Mouse (Mus musculus) hindbrain, embryonic 14.5 days (tissue): ENCODE measurements around the gene Rps5. TPM values are rescaled to one million over a fixed set of nuclear protein-coding genes. Genes with fewer than 3 reads are reported as not detected.
"Not testable (repeated sequence)": the region's sequence is repeated elsewhere in the genome, so short reads cannot be mapped to it uniquely, and the experiment has no call there.

Experiments
- ATAC-seq: fragments of 200-750 bp; cut with Nextera tagmentation; 2 replicates; pipeline ENCODE4 v1.8.0; 2017; ENCODE audit warnings: moderate number of reproducible peaks, mild to moderate bottlenecking, moderate TSS enrichment, moderate library complexity; ENCODE audit not compliant: low FRiP score
- DNase-seq: peaks from one replicate; pipeline ENCODE4 v3.0.0-alpha.2; 2015; ENCODE audit warnings: low spot score
- H3K27ac ChIP-seq: fragments of 300-500 bp; sonication (generic); 2 replicates; pipeline ENCODE4 v1.5.1; 2014; ENCODE audit warnings: mild to moderate bottlenecking, moderate library complexity
- H3K27me3 ChIP-seq: fragments of 300-500 bp; sonication (generic); 2 replicates; pipeline ENCODE4 v1.6.1; 2014; ENCODE audit warnings: mild to moderate bottlenecking, low read length, mixed read lengths; ENCODE audit not compliant: control insufficient read depth, insufficient read depth
- H3K36me3 ChIP-seq: fragments of 300-500 bp; sonication (generic); replicated peaks from 2 replicates; pipeline ENCODE4 v1.6.1; 2014; ENCODE audit not compliant: control insufficient read depth, insufficient read depth
- H3K4me1 ChIP-seq: fragments of 300-500 bp; sonication (generic); replicated peaks from 2 replicates; pipeline ENCODE4 v1.6.1; 2014; ENCODE audit warnings: antibody characterized with exemption, low read length, mixed read lengths; ENCODE audit not compliant: control insufficient read depth, insufficient read depth
- H3K4me2 ChIP-seq: fragments of 300-500 bp; sonication (generic); replicated peaks from 2 replicates; pipeline ENCODE4 v1.6.1; 2014; ENCODE audit warnings: mild to moderate bottlenecking, moderate library complexity
- H3K4me3 ChIP-seq: fragments of 300-500 bp; sonication (generic); replicated peaks from 2 replicates; pipeline ENCODE4 v1.5.1; 2014; ENCODE audit warnings: mild to moderate bottlenecking, low read length
- H3K9ac ChIP-seq: fragments of 300-500 bp; sonication (generic); 2 replicates; pipeline ENCODE4 v1.6.1; 2014
- H3K9me3 ChIP-seq: fragments of 300-500 bp; sonication (generic); 2 replicates; pipeline ENCODE4 v1.6.1; 2016; ENCODE audit warnings: low read length; ENCODE audit not compliant: control insufficient read depth
- WGBS: fragments of 180-500 bp; shearing (Covaris S2); extraction: QIAGEN DNeasy Blood & Tissue Kit; methylation state at CpG from one replicate; pipeline ENCODE4 v1.1.7; 2014; 5-methylcytosine and 5-hydroxymethylcytosine counted together
- polyA plus RNA-seq: library from polyadenylated mRNA; unstranded; fragments of >200 nt; fragmentation: Nextera tagmentation; extraction: Ambion mirVana; gene quantifications from 2 replicates; pipeline ENCODE4 v1.2.1, GENCODE M21; 2014

The Rps5 gene
- polyA plus RNA-seq, 1 experiment from 2014 or later = 781 TPM

DNA sequence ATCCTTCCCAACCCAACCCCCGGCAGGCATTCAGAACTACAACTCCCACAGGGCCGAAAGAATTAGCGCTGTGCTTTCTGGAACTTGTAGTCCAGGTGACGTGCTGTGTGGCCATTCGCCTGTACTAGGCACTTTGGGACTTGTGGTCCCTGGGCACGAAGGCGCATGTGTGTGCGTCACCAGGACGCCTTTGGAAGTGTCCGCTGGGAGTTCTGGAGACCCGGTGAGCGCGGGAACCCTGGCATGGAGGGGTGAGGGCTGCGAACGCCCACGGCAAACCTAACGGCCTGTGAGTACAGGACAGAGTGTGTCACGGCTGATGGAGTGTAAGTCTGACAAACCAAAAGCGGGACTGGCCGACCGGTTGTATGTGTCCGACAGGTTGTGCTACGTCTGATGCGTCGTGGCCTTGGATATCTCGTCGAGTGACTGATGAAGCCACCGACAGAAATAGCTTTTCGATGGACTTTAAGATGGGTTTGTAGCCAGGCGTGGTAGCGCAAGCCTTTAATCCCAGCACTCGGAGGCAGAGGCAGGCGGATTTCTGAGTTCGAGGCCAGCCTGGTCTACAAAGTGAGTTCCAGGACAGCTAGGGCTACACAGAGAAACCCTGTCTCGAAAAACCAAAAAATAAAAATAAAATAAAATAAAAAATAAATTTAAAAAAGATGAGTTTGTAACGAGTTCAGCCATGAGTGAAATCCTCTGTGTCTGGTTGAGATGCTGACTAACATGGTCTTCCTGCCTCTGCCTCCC, 24.3 kb upstream of the Rps5 start, which contains the start of gene Zscan22:
Gene Zscan22 (plus strand): TSS at position 161 of the 756 bp plus-strand sequence.
- Histone ChIP-seq H3K9me3 (no peaks in the 10 kb centered on the region), H3K4me2 (peak within 1 kb of the TSS; percentile 49), H3K9ac (peak within 1 kb of the TSS; percentile 68), H3K27ac (no peak within 1 kb of the TSS), H3K4me3 (peak within 1 kb of the TSS; percentile 61), H3K36me3 (no peaks in the 10 kb centered on the region; the same call in 1 of the 2 replicates), H3K4me1 (peaks cover 9% of the 10 kb centered on the region), H3K27me3 (no peaks in the 10 kb centered on the region)
- DNase-seq (peak; percentile 96), ATAC-seq (peak; percentile 99)
- 8% methylated on average over 36 of the region's 36 CpGs for WGBS

DNA sequence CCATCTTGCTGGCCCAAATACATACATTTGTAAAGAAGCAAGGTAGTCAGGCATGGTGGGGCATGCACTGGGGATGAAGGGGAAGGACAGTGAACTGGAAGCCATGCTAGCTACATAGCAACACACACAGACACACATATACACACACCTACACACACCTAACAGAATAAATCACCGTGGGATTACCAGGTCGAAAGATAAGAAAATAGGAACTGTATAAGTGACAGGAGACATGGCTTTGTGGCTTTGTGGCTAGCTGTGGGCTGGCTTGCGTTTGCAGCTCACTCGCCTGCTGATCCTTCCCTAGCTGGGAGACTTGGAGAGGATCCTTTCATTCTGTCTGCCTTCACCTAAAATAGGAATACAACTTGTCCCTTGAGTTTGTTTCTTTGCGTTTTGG, 20.6 kb upstream of the Rps5 start:
- Histone ChIP-seq H3K9me3 (no peaks in the 10 kb centered on the region), H3K4me3 (no peak overlapping the region), H3K4me2 (no peak overlapping the region), H3K27me3 (no peaks in the 10 kb centered on the region), H3K4me1 (peaks cover 9% of the 10 kb centered on the region), H3K27ac (no peak overlapping the region), H3K9ac (no peak overlapping the region), H3K36me3 (peaks cover 29% of the 10 kb centered on the region)
- ATAC-seq (no peak), DNase-seq (no peak)
- 93% methylated on average over 5 of the region's 5 CpGs for WGBS

DNA sequence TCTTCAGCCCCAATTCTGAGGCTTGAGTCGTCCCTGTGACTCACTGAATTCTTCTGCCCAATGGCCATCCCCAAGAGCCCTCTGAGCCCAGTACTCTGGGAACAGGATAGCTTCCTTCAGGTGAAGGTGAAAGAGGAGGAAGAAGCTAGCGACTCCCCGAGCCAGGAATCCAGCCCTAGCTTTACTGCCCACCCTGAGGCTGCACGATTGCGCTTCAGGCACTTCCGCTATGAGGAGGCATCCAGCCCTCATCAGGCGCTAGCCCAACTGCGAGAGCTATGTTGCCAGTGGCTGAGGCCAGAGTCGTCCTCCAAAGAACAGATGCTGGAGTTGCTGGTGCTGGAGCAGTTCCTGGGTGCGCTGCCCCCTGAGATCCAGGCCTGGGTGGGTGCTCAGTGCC, 18.5 kb upstream of the Rps5 start:
- WGBS = 55% methylated on average over 10 of the region's 10 CpGs
- ATAC-seq (no peak), DNase-seq (no peak)
- Histone ChIP-seq H3K36me3 (peaks cover 50% of the 10 kb centered on the region), H3K4me2 (no peak overlapping the region), H3K9me3 (no peaks in the 10 kb centered on the region), H3K4me3 (no peak overlapping the region), H3K4me1 (peaks cover 4% of the 10 kb centered on the region), H3K27me3 (no peaks in the 10 kb centered on the region), H3K9ac (no peak overlapping the region), H3K27ac (no peak overlapping the region)

DNA sequence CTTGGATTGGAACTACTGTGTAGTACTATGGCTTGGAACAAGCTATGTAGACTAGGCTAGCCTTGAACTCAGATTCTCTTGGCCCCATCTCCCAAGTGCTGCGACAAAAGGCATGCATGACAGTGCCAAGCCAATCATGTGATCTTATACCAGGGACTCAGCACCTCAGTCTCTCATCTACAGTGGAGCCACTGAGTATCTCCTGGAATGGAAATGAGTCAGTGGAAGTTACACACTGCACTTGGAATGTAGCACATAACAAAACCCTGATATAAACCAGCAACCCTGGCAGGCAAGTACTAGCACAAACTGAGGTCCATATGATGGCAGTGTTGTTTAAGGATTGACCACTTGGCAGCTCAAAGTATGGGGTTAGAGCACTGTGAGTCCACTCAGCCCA, 16.9 kb upstream of the Rps5 start:
- Histone ChIP-seq H3K4me3 (no peak overlapping the region), H3K4me1 (no peaks in the 10 kb centered on the region; the same call in 1 of the 2 replicates), H3K4me2 (no peak overlapping the region), H3K27me3 (no peaks in the 10 kb centered on the region), H3K36me3 (peaks cover 56% of the 10 kb centered on the region), H3K9me3 (no peaks in the 10 kb centered on the region), H3K9ac (no peak overlapping the region), H3K27ac (no peak overlapping the region)
- ATAC-seq (no peak), DNase-seq (no peak)
- WGBS = 100% methylated on average over 1 of the region's 1 CpGs

DNA sequence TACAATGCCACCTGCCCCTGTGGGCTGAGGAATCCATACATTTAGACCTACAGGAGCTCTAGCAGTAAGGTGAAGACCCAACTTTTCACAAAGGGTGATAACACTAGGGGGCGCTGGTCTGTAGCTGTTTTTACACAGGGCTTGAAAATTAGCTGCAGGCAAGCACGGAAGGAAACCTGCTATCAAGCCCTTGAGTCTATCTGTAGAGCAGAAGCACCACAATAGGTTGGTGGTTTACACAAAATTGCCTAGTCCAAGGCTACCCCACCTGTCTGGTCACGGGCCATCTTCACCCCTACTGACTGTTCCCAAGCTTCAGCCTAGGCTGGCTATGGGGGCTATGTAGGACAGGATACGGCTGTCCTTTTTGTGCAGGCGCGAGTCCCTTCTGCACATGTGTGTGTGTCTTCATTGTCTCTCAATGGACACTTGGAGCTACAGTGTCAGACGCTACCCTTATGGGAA, 12.6 kb upstream of the Rps5 start:
- no peaks in the 10 kb centered on the region; the same call in 1 of the 2 replicates for H3K4me1 ChIP-seq
- peak overlapping the region; percentile 42 for H3K4me3 ChIP-seq
- no peaks in the 10 kb centered on the region for H3K9me3 ChIP-seq
- peak overlapping the region; percentile 63 for H3K9ac ChIP-seq
- H3K27ac ChIP-seq = peak overlapping the region; percentile 92
- H3K4me2 ChIP-seq = peak overlapping the region; percentile 57
- peak; percentile 40; the same call in 1 of the 2 replicates for ATAC-seq
- WGBS = 41% methylated on average over 7 of the region's 7 CpGs
- H3K36me3 ChIP-seq = peaks cover 42% of the 10 kb centered on the region
- H3K27me3 ChIP-seq = no peaks in the 10 kb centered on the region
- peak; percentile 67 for DNase-seq

DNA sequence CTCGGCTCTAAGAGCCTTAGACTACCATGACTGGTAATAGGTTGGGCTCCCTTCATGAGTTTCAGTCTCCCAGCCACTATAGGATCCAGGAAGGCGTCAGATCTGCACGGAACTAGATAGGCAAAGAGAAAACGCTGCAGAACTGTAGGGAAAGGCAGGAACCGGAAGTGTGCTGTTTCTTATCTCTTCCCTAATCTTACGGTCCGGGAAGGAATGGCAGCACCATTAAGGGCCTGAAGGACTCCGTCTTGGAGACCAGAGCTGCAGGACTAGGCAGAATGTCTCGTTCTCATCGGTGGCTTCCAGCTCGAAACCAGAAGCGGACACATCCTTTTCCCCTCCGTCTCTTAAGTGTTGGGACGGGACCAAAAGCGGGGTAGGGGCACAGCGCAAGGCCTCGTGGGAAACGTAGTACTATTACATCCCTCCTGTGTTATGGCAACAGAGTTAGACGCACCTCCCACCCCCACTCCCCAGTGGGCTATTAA, 11.9 kb upstream of the Rps5 start:
- Histone ChIP-seq H3K9me3 (no peaks in the 10 kb centered on the region), H3K27ac (peak overlapping the region; percentile 92), H3K4me3 (peak overlapping the region; percentile 42), H3K9ac (peak overlapping the region; percentile 63), H3K27me3 (no peaks in the 10 kb centered on the region), H3K4me2 (peak overlapping the region; percentile 57), H3K4me1 (no peaks in the 10 kb centered on the region; the same call in 1 of the 2 replicates), H3K36me3 (peaks cover 37% of the 10 kb centered on the region)
- ATAC-seq (peak; percentile 80), DNase-seq (peak; percentile 75)
- 8% methylated on average over 19 of the region's 19 CpGs for WGBS

DNA sequence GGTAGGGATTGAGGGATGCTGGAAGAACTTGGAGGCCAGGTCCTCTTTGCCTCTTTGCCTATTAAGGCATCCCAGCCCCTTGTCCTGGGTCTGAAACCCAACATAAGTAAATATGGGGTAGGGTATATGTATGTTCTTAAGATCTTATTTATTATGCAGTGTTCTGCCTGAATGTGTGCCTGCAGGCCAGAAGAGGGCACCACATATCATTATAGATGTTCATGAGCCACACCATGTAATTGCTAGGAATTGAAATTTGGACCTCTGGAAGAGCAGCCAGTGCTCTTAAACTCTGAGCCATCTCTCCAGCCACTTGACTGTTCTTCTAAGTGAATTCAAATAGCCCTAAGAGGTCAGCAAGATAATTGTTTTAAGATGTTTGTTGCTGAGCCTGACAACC, 8.5 kb upstream of the Rps5 start:
- no peak overlapping the region for H3K4me2 ChIP-seq
- no peak for ATAC-seq

DNA sequence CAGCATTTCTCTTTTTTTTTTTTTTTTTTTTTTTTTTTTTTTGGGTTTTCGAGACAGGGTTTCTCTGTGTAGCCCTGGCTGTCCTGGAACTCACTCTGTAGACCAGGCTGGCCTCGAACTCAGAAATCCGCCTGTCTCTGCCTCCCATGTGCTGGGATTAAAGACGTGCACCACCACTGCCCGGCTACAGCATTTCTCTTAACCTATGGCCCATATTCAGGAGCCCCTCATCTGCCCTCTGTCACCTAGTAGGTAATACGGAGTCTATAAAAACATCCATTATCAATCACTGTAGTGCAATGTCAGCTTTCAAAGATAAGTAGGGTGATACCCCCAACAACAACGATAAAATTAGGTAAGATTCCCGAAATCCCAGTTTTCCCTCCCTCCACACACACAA, 1.6 kb upstream of the Rps5 start:
- not testable (repeated sequence) for H3K27me3 ChIP-seq, H3K9me3 ChIP-seq, H3K4me3 ChIP-seq, ATAC-seq, H3K9ac ChIP-seq, H3K27ac ChIP-seq, H3K4me2 ChIP-seq, DNase-seq
- 92% methylated on average over 7 of the region's 8 CpGs for WGBS
- Histone ChIP-seq H3K36me3 (peaks cover 23% of the 10 kb centered on the region), H3K4me1 (peaks cover 11% of the 10 kb centered on the region)

More for the DNA sequence above, 8.5 kb upstream of the Rps5 start:
- no peaks in the 10 kb centered on the region; the same call in 1 of the 2 replicates for H3K4me1 ChIP-seq
- H3K36me3 ChIP-seq = peaks cover 7% of the 10 kb centered on the region
- no peak overlapping the region for H3K27ac ChIP-seq
- DNase-seq = no peak
- no peaks in the 10 kb centered on the region for H3K9me3 ChIP-seq
- no peaks in the 10 kb centered on the region for H3K27me3 ChIP-seq
- no peak overlapping the region for H3K9ac ChIP-seq
- H3K4me3 ChIP-seq = no peak overlapping the region

DNA sequence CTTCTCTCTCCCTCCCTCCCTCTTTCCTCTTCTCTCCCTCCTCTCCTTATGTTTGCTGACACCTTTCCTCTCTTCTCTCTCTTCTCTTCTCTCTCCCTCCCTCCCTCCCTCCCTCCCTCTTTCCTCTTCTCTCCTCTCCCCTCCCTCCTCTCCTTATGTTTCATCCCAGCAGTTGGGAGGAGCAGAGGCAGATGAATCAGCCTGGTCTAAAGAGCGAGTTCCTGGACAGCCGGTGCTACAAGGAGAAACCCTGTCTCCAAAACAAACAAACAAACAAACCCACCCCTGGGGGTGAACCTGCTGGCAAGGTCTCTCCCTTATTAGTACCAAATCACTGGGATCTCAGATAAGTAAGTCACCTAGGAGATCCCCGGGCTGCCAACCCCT, 779 bp upstream of the Rps5 start:
- DNase-seq (peak; percentile 49), ATAC-seq (no peak)
- Histone ChIP-seq H3K9ac (peak overlapping the region; percentile 92), H3K27ac (peak overlapping the region; percentile 95), H3K27me3 (peaks cover 13% of the 10 kb centered on the region), H3K4me3 (peak overlapping the region; percentile 73), H3K4me1 (peaks cover 11% of the 10 kb centered on the region), H3K36me3 (peaks cover 31% of the 10 kb centered on the region), H3K9me3 (no peaks in the 10 kb centered on the region), H3K4me2 (peak overlapping the region; percentile 96)
- 2% methylated on average over 3 of the region's 3 CpGs for WGBS
